Mouse (Mus musculus) testis, adult 2 months (tissue): ENCODE measurements at regions not wholly inside any gene's neighbourhood (a gene's known extent, or its start where the extent isn't known, plus 50 kb on each side); places are given as distances from the start of the nearest gene placed in this dataset.

ENCODE experiments used
- H3K27ac ChIP-seq: fragments of 200-500 bp; 2 replicates; pipeline ENCODE4 v1.5.1; 2012; ENCODE audit warnings: low read depth, low read length; ENCODE audit not compliant: control insufficient read depth, insufficient read depth
- H3K27me3 ChIP-seq: fragments of 200-500 bp; 2 replicates; pipeline ENCODE4 v1.6.1; 2012; ENCODE audit warnings: mild to moderate bottlenecking, low read length, moderate library complexity; ENCODE audit not compliant: control insufficient read depth, insufficient read depth
- H3K36me3 ChIP-seq: fragments of 200-500 bp; 2 replicates; pipeline ENCODE4 v1.6.1; 2012; ENCODE audit warnings: mild to moderate bottlenecking, low read length; ENCODE audit not compliant: control insufficient read depth, insufficient read depth
- H3K4me1 ChIP-seq: fragments of 200-500 bp; 2 replicates; pipeline ENCODE4 v1.6.1; 2012; ENCODE audit warnings: low read length; ENCODE audit not compliant: control insufficient read depth, insufficient read depth
- H3K4me3 ChIP-seq: fragments of 200-500 bp; 2 replicates; pipeline ENCODE4 v1.5.1; 2012; ENCODE audit warnings: low read depth, mild to moderate bottlenecking, low read length, moderate library complexity, mixed read lengths; ENCODE audit not compliant: control insufficient read depth
- CTCF ChIP-seq: fragments of 200-500 bp; IDR thresholded peaks from 2 replicates; pipeline ENCODE4 v1.5.1; 2012; ENCODE audit warnings: low read depth, mild to moderate bottlenecking, inconsistent platforms, low read length, moderate library complexity; ENCODE audit not compliant: control insufficient read depth, insufficient read depth, insufficient replicate concordance
- POLR2A ChIP-seq: fragments of 200-500 bp; IDR thresholded peaks from 2 replicates; pipeline ENCODE4 v1.6.1; 2012; ENCODE audit warnings: low read depth, mild to moderate bottlenecking, inconsistent platforms, low read length, moderate library complexity; ENCODE audit not compliant: control insufficient read depth

- Histone ChIP-seq H3K4me1 (peaks cover 6% of the 10 kb centered on the region), H3K4me3 (no peak overlapping the region), H3K27ac (0 out of 2 replicates have a peak overlapping the region, but pooled peaks have one; percentile 3), H3K27me3 (no peaks in the 10 kb centered on the region), H3K36me3 (no peaks in the 10 kb centered on the region)
- TF ChIP-seq CTCF (no peak), POLR2A (no peak)
Observed at GRCm38 (mm10) chr3:70097813-70098212, 90.4 kb downstream of the Otol1 start.

- H3K36me3 ChIP-seq = no peaks in the 10 kb centered on the region
- no peak overlapping the region for H3K4me3 ChIP-seq
- H3K27ac ChIP-seq = peak overlapping the region; percentile 11; the same call in 1 of the 2 replicates
- no peak for TF ChIP-seq POLR2A
- TF ChIP-seq CTCF = no peak
- peaks cover 6% of the 10 kb centered on the region for H3K4me1 ChIP-seq
- H3K27me3 ChIP-seq = no peaks in the 10 kb centered on the region
Observed at GRCm38 (mm10) chr3:70102091-70102490, 94.7 kb downstream of the Otol1 start.

- Histone ChIP-seq H3K4me3 (no peak overlapping the region), H3K4me1 (peaks cover 6% of the 10 kb centered on the region), H3K27ac (no peak overlapping the region), H3K27me3 (no peaks in the 10 kb centered on the region), H3K36me3 (no peaks in the 10 kb centered on the region)
- no peak for TF ChIP-seq CTCF
- no peak for TF ChIP-seq POLR2A
Observed at GRCm38 (mm10) chr3:70102593-70103213, 95.3 kb downstream of the Otol1 start.

- Histone ChIP-seq H3K4me3 (peak overlapping the region; percentile 39), H3K27ac (no peak overlapping the region), H3K36me3 (no peaks in the 10 kb centered on the region), H3K4me1 (peaks cover 6% of the 10 kb centered on the region), H3K27me3 (no peaks in the 10 kb centered on the region)
- TF ChIP-seq CTCF = no peak
- TF ChIP-seq POLR2A = no peak
Observed at GRCm38 (mm10) chr3:70103983-70104827, 96.8 kb downstream of the Otol1 start.

GRCm38 (mm10) chr3:70104828-70105399, 97.5 kb downstream of the Otol1 start:
- Histone ChIP-seq H3K36me3 (no peaks in the 10 kb centered on the region), H3K4me3 (no peak overlapping the region), H3K4me1 (peaks cover 6% of the 10 kb centered on the region), H3K27me3 (no peaks in the 10 kb centered on the region), H3K27ac (no peak overlapping the region)
- TF ChIP-seq CTCF (peak; percentile 25; the same call in 1 of the 2 replicates), POLR2A (no peak)

- Histone ChIP-seq H3K27me3 (no peaks in the 10 kb centered on the region), H3K4me1 (peaks cover 6% of the 10 kb centered on the region), H3K36me3 (no peaks in the 10 kb centered on the region), H3K27ac (no peak overlapping the region), H3K4me3 (no peak overlapping the region)
- no peak for TF ChIP-seq CTCF
- TF ChIP-seq POLR2A = no peak
Observed at GRCm38 (mm10) chr3:70105561-70105960, 98.1 kb downstream of the Otol1 start.

GRCm38 (mm10) chr3:70106141-70106540, 98.7 kb downstream of the Otol1 start:
- no peaks in the 10 kb centered on the region for H3K27me3 ChIP-seq
- H3K27ac ChIP-seq = no peak overlapping the region
- H3K36me3 ChIP-seq = no peaks in the 10 kb centered on the region
- H3K4me3 ChIP-seq = no peak overlapping the region
- TF ChIP-seq POLR2A (no peak), CTCF (no peak)
- H3K4me1 ChIP-seq = peaks cover 6% of the 10 kb centered on the region
